Mouse (Mus musculus): ENCODE measurements around the gene Lrrc75b. TPM values are rescaled to one million over a fixed set of nuclear protein-coding genes. Genes with fewer than 3 reads are reported as not detected.
"Not testable (repeated sequence)": the region's sequence is repeated elsewhere in the genome, so short reads cannot be mapped to it uniquely, and the experiment has no call there.

Gene Lrrc75b
- polyA plus RNA-seq, 1 experiment = 1.1 TPM

DNA sequence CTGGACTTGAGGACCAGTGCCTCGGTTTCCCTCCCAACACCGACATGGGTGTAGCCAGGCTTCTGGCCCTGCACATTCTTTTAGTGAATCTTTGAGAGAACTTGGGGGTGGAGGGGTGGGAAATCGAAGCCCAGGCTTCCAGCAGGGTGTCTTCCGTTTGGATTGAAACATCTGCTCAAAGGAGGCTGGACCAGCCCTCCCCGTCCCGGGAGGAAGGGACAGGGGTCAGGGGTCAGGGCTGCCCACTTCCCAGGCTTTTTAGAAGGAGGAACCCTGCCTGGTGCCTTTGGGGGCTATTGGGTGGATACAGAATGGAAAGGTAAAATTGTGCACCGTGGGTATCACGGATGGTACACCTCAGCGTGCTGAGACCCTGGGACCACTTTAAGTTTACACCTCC is 11.8 kb upstream of the Lrrc75b start:
- Histone ChIP-seq H3K4me3 (no peak overlapping the region), H3K27me3 (ENCODE audit: control insufficient read depth, insufficient read depth, insufficient read length) (no peaks in the 10 kb centered on the region), H3ac (ENCODE audit: control insufficient read depth, insufficient read length) (no peak overlapping the region), H3K79me2 (ENCODE audit: control insufficient read depth, insufficient read depth) (no peaks in the 10 kb centered on the region), H3K36me3 (ENCODE audit: control insufficient read depth, insufficient read depth) (no peaks in the 10 kb centered on the region), H3K4me2 (ENCODE audit: low read depth) (no peak overlapping the region)
- TF ChIP-seq MAX (IDR thresholded peaks at IDR 0.05; ENCODE audit: low read depth) (no peak), MYOG (IDR thresholded peaks at IDR 0.05; ENCODE audit: control insufficient read depth in 1 of 3, insufficient read depth in 1 of 3, insufficient read length in 2 of 3, low read depth in 2 of 3) (no peak), USF1 (IDR thresholded peaks at IDR 0.05; ENCODE audit: low read depth) (no peak), REST (IDR thresholded peaks at IDR 0.05; ENCODE audit: insufficient read depth, insufficient read length) (no peak), POLR2A (IDR thresholded peaks at IDR 0.05; ENCODE audit: insufficient read length, low read depth) (no peak), CEBPB (IDR thresholded peaks at IDR 0.05; ENCODE audit: insufficient read depth, poor library complexity, severe bottlenecking) (no peak), POLR2AphosphoS2 (IDR thresholded peaks at IDR 0.05; ENCODE audit: insufficient read length, low read depth) (no peak), TCF12 (IDR thresholded peaks at IDR 0.05; ENCODE audit: insufficient read depth, poor library complexity, severe bottlenecking) (no peak), TCF3 (IDR thresholded peaks at IDR 0.05; ENCODE audit: insufficient read length, low read depth) (no peak), MYOD1 (IDR thresholded peaks at IDR 0.05; ENCODE audit: control insufficient read depth in 1 of 3, insufficient read length in 2 of 3, low read depth in 2 of 3) (no peak)

DNA sequence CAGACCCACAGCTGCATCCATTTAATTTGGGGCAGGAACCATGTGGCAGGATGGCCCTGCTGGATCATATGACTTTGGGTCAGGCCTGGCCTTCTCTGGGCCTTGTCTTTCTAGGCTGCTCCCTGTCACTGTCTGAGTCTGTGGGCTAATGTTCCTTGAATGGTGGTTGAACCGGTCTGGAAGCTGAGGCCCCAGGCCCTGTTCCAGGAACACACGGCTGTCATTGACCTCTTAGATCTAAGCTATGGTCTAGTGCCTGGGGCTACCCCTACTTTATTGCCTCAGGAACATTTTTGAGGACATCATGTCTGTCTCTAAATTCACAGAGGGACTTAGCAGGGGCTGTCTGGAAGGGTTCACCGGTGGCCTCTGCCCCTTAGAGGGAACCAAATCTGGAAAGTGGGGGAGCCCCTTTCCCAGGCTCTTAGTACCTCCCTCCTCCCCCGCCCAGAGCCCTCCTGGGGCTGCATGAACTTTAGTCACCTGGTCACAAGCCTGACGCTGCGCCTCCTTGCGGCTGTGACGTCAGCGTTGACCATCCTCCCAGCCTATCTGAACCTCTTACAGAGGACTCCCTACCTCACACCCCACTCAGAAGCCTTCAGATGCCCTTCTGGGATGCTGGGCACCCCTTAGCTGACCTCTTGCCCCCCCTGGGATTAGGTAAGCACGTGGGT is 11.0 kb upstream of the Lrrc75b start:
- Histone ChIP-seq H3K27me3 (ENCODE audit: control insufficient read depth, insufficient read depth, insufficient read length) (no peaks in the 10 kb centered on the region), H3K79me2 (ENCODE audit: control insufficient read depth, insufficient read depth) (no peaks in the 10 kb centered on the region), H3ac (ENCODE audit: control insufficient read depth, insufficient read length) (no peak overlapping the region), H3K4me3 (no peak overlapping the region), H3K36me3 (ENCODE audit: control insufficient read depth, insufficient read depth) (no peaks in the 10 kb centered on the region), H3K4me2 (ENCODE audit: low read depth) (no peak overlapping the region)
- TF ChIP-seq POLR2AphosphoS2 (IDR thresholded peaks at IDR 0.05; ENCODE audit: insufficient read length, low read depth) = no peak
- no peak for TF ChIP-seq CEBPB (IDR thresholded peaks at IDR 0.05; ENCODE audit: insufficient read depth, poor library complexity, severe bottlenecking)
- no peak for TF ChIP-seq MYOD1 (IDR thresholded peaks at IDR 0.05; ENCODE audit: control insufficient read depth in 1 of 3, insufficient read length in 2 of 3, low read depth in 2 of 3)
- TF ChIP-seq POLR2A (IDR thresholded peaks at IDR 0.05; ENCODE audit: insufficient read length, low read depth) = no peak
- no peak for TF ChIP-seq REST (IDR thresholded peaks at IDR 0.05; ENCODE audit: insufficient read depth, insufficient read length)
- TF ChIP-seq MYOG (IDR thresholded peaks at IDR 0.05; ENCODE audit: control insufficient read depth in 1 of 3, insufficient read depth in 1 of 3, insufficient read length in 2 of 3, low read depth in 2 of 3) = no peak
- no peak for TF ChIP-seq SRF (IDR thresholded peaks at IDR 0.05; ENCODE audit: control insufficient read depth, insufficient read length, low read depth)
- TF ChIP-seq TCF3 (IDR thresholded peaks at IDR 0.05; ENCODE audit: insufficient read length, low read depth) = no peak
- no peak for TF ChIP-seq USF1 (IDR thresholded peaks at IDR 0.05; ENCODE audit: low read depth)
- TF ChIP-seq TCF12 (IDR thresholded peaks at IDR 0.05; ENCODE audit: insufficient read depth, poor library complexity, severe bottlenecking) = no peak
- no peak for TF ChIP-seq MAX (IDR thresholded peaks at IDR 0.05; ENCODE audit: low read depth)
- TF ChIP-seq E2F4 (IDR thresholded peaks at IDR 0.05; ENCODE audit: insufficient read depth) = no peak

DNA sequence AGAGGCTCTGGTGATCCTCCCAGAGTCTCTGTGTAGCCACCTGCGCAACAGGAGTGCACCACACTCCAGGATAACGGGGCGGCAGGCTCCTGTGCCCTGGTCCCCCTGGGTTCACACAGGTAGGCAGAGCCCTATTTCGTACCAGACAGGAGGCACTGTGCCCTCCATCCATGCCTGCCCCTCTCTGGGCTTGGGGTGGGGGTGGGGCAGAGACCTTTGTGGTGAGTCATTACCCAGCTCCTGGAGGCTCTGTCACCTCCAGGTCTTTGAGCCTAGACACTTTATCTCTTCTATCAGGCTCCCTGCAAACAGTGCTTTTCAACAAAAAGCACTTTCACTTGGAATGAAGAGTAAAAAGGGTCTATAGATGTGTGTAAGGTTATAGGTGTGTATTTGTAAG is 8.7 kb upstream of the Lrrc75b start:
- Histone ChIP-seq H3K27me3 (ENCODE audit: control insufficient read depth, insufficient read depth, insufficient read length) (no peaks in the 10 kb centered on the region), H3ac (ENCODE audit: control insufficient read depth, insufficient read length) (no peak overlapping the region), H3K4me2 (ENCODE audit: low read depth) (no peak overlapping the region), H3K36me3 (ENCODE audit: control insufficient read depth, insufficient read depth) (no peaks in the 10 kb centered on the region), H3K4me3 (no peak overlapping the region), H3K79me2 (ENCODE audit: control insufficient read depth, insufficient read depth) (no peaks in the 10 kb centered on the region)
- TF ChIP-seq REST (IDR thresholded peaks at IDR 0.05; ENCODE audit: insufficient read depth, insufficient read length) (no peak), MYOD1 (IDR thresholded peaks at IDR 0.05; ENCODE audit: control insufficient read depth in 1 of 3, insufficient read length in 2 of 3, low read depth in 2 of 3) (no peak), TCF12 (IDR thresholded peaks at IDR 0.05; ENCODE audit: insufficient read depth, poor library complexity, severe bottlenecking) (no peak), MYOG (IDR thresholded peaks at IDR 0.05; ENCODE audit: control insufficient read depth in 1 of 3, insufficient read depth in 1 of 3, insufficient read length in 2 of 3, low read depth in 2 of 3) (no peak), TCF3 (IDR thresholded peaks at IDR 0.05; ENCODE audit: insufficient read length, low read depth) (no peak), POLR2AphosphoS2 (IDR thresholded peaks at IDR 0.05; ENCODE audit: insufficient read length, low read depth) (no peak), CEBPB (IDR thresholded peaks at IDR 0.05; ENCODE audit: insufficient read depth, poor library complexity, severe bottlenecking) (no peak), MAX (IDR thresholded peaks at IDR 0.05; ENCODE audit: low read depth) (no peak), SRF (IDR thresholded peaks at IDR 0.05; ENCODE audit: control insufficient read depth, insufficient read length, low read depth) (no peak), USF1 (IDR thresholded peaks at IDR 0.05; ENCODE audit: low read depth) (no peak), E2F4 (IDR thresholded peaks at IDR 0.05; ENCODE audit: insufficient read depth) (no peak), POLR2A (IDR thresholded peaks at IDR 0.05; ENCODE audit: insufficient read length, low read depth) (no peak)

DNA sequence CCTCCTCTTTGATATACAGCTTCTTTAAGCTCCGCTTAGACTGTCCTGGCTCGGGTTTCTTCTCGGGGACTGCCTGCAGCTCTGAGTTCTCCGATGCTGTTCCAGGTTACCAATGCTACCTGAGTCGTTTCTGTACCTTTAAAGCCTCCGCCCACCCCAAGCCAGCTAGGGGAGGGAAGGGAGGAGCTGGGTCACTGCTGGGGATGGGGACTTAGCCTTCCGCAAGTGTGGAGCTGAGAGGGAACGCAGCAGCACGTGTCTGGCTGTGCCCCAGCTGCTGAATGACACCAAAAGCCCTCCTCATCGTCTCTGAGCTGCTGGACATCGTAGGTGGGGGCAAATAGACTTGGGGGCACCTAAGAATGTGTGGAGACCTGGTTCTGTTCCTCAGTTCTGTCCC is 8.3 kb upstream of the Lrrc75b start:
- no peak overlapping the region for H3ac ChIP-seq (ENCODE audit: control insufficient read depth, insufficient read length)
- no peaks in the 10 kb centered on the region for H3K79me2 ChIP-seq (ENCODE audit: control insufficient read depth, insufficient read depth)
- H3K4me2 ChIP-seq (ENCODE audit: low read depth) = no peak overlapping the region
- no peaks in the 10 kb centered on the region for H3K36me3 ChIP-seq (ENCODE audit: control insufficient read depth, insufficient read depth)
- TF ChIP-seq TCF3 (IDR thresholded peaks at IDR 0.05; ENCODE audit: insufficient read length, low read depth) = no peak
- no peak for TF ChIP-seq MYOD1 (IDR thresholded peaks at IDR 0.05; ENCODE audit: control insufficient read depth in 1 of 3, insufficient read length in 2 of 3, low read depth in 2 of 3)
- H3K27me3 ChIP-seq (ENCODE audit: control insufficient read depth, insufficient read depth, insufficient read length) = no peaks in the 10 kb centered on the region
- no peak overlapping the region for H3K4me3 ChIP-seq

DNA sequence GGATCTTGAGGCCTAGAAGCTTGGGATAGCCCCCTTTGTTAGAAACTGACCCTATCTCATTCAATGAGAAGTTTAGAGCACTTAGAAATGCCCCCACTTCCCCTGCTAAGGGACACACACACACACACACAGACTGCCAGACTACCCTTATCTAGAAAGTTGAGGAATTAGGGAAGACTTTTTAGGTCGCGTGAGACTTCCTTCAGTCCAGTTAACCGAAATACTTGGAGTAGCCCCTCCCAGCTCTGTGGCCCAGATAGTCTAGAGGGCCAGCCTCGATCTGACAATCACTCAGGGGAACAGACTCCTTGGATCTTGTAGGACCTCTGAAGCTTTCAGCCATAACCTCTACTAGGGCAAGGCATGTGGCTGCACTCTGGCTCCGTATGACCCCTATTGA is 7.9 kb upstream of the Lrrc75b start:
- Histone ChIP-seq H3K36me3 (ENCODE audit: control insufficient read depth, insufficient read depth) (no peaks in the 10 kb centered on the region), H3K27me3 (ENCODE audit: control insufficient read depth, insufficient read depth, insufficient read length) (no peaks in the 10 kb centered on the region), H3K79me2 (ENCODE audit: control insufficient read depth, insufficient read depth) (no peaks in the 10 kb centered on the region), H3K4me3 (no peak overlapping the region), H3ac (ENCODE audit: control insufficient read depth, insufficient read length) (no peak overlapping the region), H3K4me2 (ENCODE audit: low read depth) (no peak overlapping the region)
- no peak for TF ChIP-seq USF1 (IDR thresholded peaks at IDR 0.05; ENCODE audit: low read depth)
- TF ChIP-seq TCF12 (IDR thresholded peaks at IDR 0.05; ENCODE audit: insufficient read depth, poor library complexity, severe bottlenecking) = no peak
- TF ChIP-seq REST (IDR thresholded peaks at IDR 0.05; ENCODE audit: insufficient read depth, insufficient read length) = no peak
- no peak for TF ChIP-seq MYOD1 (IDR thresholded peaks at IDR 0.05; ENCODE audit: control insufficient read depth in 1 of 3, insufficient read length in 2 of 3, low read depth in 2 of 3)
- no peak for TF ChIP-seq MYOG (IDR thresholded peaks at IDR 0.05; ENCODE audit: control insufficient read depth in 1 of 3, insufficient read depth in 1 of 3, insufficient read length in 2 of 3, low read depth in 2 of 3)
- TF ChIP-seq POLR2A (IDR thresholded peaks at IDR 0.05; ENCODE audit: insufficient read length, low read depth) = no peak
- TF ChIP-seq POLR2AphosphoS2 (IDR thresholded peaks at IDR 0.05; ENCODE audit: insufficient read length, low read depth) = no peak
- no peak for TF ChIP-seq CEBPB (IDR thresholded peaks at IDR 0.05; ENCODE audit: insufficient read depth, poor library complexity, severe bottlenecking)
- no peak for TF ChIP-seq MAX (IDR thresholded peaks at IDR 0.05; ENCODE audit: low read depth)
- no peak for TF ChIP-seq TCF3 (IDR thresholded peaks at IDR 0.05; ENCODE audit: insufficient read length, low read depth)
- TF ChIP-seq SRF (IDR thresholded peaks at IDR 0.05; ENCODE audit: control insufficient read depth, insufficient read length, low read depth) = no peak
- TF ChIP-seq E2F4 (IDR thresholded peaks at IDR 0.05; ENCODE audit: insufficient read depth) = no peak

DNA sequence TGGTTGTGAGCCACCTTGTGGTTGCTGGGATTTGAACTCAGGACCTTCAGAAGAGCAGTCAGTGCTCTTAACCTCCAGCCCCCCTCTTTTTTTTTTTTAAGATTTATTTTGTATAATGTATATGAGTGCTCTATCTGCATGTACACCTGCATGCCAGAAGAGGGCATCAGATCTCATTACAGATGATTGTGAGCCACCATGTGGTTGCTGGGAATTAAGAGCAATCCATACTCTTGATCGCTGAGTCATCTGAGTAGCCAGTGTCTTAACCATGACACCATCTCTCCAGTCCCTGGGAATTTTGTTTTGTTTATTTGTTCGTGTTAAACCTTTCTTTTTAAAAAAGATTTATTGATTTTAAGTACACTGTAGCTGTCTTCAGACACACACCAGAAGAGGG is 6.6 kb upstream of the Lrrc75b start:
- H3K4me2 ChIP-seq (ENCODE audit: low read depth); H3ac ChIP-seq (ENCODE audit: control insufficient read depth, insufficient read length); H3K4me3 ChIP-seq; H3K36me3 ChIP-seq (ENCODE audit: control insufficient read depth, insufficient read depth); H3K27me3 ChIP-seq (ENCODE audit: control insufficient read depth, insufficient read depth, insufficient read length); H3K79me2 ChIP-seq (ENCODE audit: control insufficient read depth, insufficient read depth): not testable (repeated sequence)

All from myocyte (in vitro differentiated cells).